Mouse (Mus musculus) liver, adult 2 months (tissue): ENCODE results near the gene Abcb9.

Source experiments
- CTCF ChIP-seq: fragments of 200-500 bp; IDR thresholded peaks from 2 replicates; pipeline ENCODE4 v1.5.1; 2011; ENCODE audit warnings: low read depth, low read length, control low read depth
- POLR2A ChIP-seq: fragments of 200-500 bp; IDR thresholded peaks from 2 replicates; pipeline ENCODE4 v1.6.1; 2011; ENCODE audit warnings: low read length, control low read depth; ENCODE audit not compliant: insufficient read depth; ENCODE audit errors: extremely low read depth

DNA sequence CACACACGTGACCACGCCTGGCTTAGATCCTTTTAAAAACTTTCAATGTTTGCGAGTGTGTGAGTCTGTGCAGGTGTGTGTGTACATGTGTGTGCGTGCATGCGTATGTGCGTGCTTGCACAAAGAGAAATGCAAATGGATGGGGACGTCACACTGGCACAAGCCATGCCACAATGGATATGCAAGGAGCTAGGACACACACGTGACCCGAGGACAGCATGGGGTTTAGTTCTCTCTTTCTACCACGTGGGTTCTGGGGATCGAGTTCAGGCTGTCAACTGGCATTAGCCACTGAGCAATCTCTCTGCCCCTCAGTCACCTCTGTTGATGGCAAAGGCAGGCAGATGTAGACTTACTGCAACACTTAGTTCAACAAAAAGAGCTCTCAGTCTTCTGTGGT lies 73.9 kb downstream of the Abcb9 start:
- TF ChIP-seq POLR2A (no peak), CTCF (no peak)
